Mouse (Mus musculus) liver, embryonic 11.5 days (tissue): ENCODE measurements around the gene Ampd3. TPM values are rescaled to one million over a fixed set of nuclear protein-coding genes. Genes with fewer than 3 reads are reported as not detected.

ENCODE experiments used
- ATAC-seq: fragments of 200-750 bp; cut with Nextera tagmentation; replicated peaks from 2 replicates; pipeline ENCODE4 v1.8.0; 2017; ENCODE audit warnings: moderate number of reproducible peaks, mild to moderate bottlenecking, moderate TSS enrichment, moderate library complexity; ENCODE audit not compliant: low FRiP score
- DNase-seq: peaks from one replicate; pipeline ENCODE4 v3.0.0-alpha.2; 2017; ENCODE audit warnings: low spot score
- H3K27ac ChIP-seq: fragments of 300-500 bp; sonication (generic); 2 replicates; pipeline ENCODE4 v1.5.1; 2014; ENCODE audit warnings: mild to moderate bottlenecking, low read depth, low read length, control low read depth
- H3K27me3 ChIP-seq: fragments of 300-500 bp; sonication (generic); replicated peaks from 2 replicates; pipeline ENCODE4 v1.6.1; 2014; ENCODE audit warnings: low read length, mixed read lengths; ENCODE audit not compliant: control insufficient read depth, insufficient read depth
- H3K36me3 ChIP-seq: fragments of 300-500 bp; sonication (generic); 2 replicates; pipeline ENCODE4 v1.6.1; 2014; ENCODE audit warnings: mild to moderate bottlenecking, low read length, moderate library complexity, mixed read lengths; ENCODE audit not compliant: control insufficient read depth, insufficient read depth
- H3K4me1 ChIP-seq: fragments of 300-500 bp; sonication (generic); replicated peaks from 2 replicates; pipeline ENCODE4 v1.6.1; 2014; ENCODE audit warnings: low read length, mixed read lengths; ENCODE audit not compliant: control insufficient read depth, insufficient read depth
- H3K4me2 ChIP-seq: fragments of 300-500 bp; sonication (generic); 2 replicates; pipeline ENCODE4 v1.6.1; 2014; ENCODE audit warnings: mild to moderate bottlenecking, control low read depth, moderate library complexity
- H3K4me3 ChIP-seq: fragments of 300-500 bp; sonication (generic); 2 replicates; pipeline ENCODE4 v1.5.1; 2014; ENCODE audit warnings: low read depth, low read length, control low read depth
- H3K9ac ChIP-seq: fragments of 300-500 bp; sonication (generic); 2 replicates; pipeline ENCODE4 v1.6.1; 2014; ENCODE audit warnings: low read depth, low read length, control low read depth
- H3K9me3 ChIP-seq: fragments of 300-500 bp; sonication (generic); 2 replicates; pipeline ENCODE4 v1.6.1; 2016; ENCODE audit warnings: low read length, inconsistent platforms, mixed read lengths; ENCODE audit not compliant: control insufficient read depth
- WGBS: fragments of 180-500 bp; shearing (Covaris S2); extraction: QIAGEN DNeasy Blood & Tissue Kit; methylation state at CpG from one replicate; pipeline ENCODE4 v1.1.7; 2014; 5-methylcytosine and 5-hydroxymethylcytosine counted together
- polyA plus RNA-seq: library from polyadenylated mRNA; unstranded; fragments of >200 nt; fragmentation: Nextera tagmentation; extraction: Ambion mirVana; gene quantifications from 2 replicates; pipeline ENCODE4 v1.2.1, GENCODE M21; 2014

Gene Ampd3
- polyA plus RNA-seq, 1 experiment from 2014 or later = 41.1 TPM

- H3K4me2 ChIP-seq = no peak overlapping the region
- no peak for ATAC-seq
- DNase-seq = no peak
- 65% methylated on average over 2 of the region's 2 CpGs for WGBS
- H3K27me3 ChIP-seq = no peaks in the 10 kb centered on the region
- H3K9me3 ChIP-seq = no peaks in the 10 kb centered on the region
- no peak overlapping the region for H3K9ac ChIP-seq
- H3K4me3 ChIP-seq = no peak overlapping the region
- no peak overlapping the region for H3K27ac ChIP-seq
- 0 out of 2 replicates have a peak, but pooled peaks cover 16% of the 10 kb centered on the region for H3K4me1 ChIP-seq
- H3K36me3 ChIP-seq = no peaks in the 10 kb centered on the region
Measured at GRCm38 (mm10) chr7:110847321-110847720, 79.3 kb downstream of the Ampd3 start.

DNA sequence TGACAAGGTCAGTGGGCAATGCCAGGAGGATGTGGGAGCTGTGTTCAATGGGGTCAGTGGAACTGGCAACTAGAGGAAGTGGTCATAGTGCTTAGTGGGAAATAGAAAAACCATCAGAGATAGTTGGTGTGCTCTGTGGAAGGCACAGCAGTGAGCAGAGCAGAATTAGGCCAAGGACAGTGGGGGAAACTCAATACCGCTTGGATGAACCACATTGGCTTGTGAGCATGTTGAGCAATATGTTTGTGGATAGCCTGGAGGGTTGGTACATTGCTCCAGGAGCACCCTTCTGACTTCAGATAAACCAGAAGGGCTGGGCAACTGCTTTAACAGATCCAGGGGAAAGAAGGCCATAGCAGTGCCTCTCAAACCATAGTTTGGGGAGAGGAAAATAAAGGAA is 80.4 kb downstream of the Ampd3 start:
- Histone ChIP-seq H3K9ac (no peak overlapping the region), H3K4me3 (no peak overlapping the region), H3K9me3 (no peaks in the 10 kb centered on the region), H3K27ac (no peak overlapping the region), H3K27me3 (no peaks in the 10 kb centered on the region), H3K4me2 (no peak overlapping the region), H3K36me3 (no peaks in the 10 kb centered on the region), H3K4me1 (0 out of 2 replicates have a peak, but pooled peaks cover 12% of the 10 kb centered on the region)
- DNase-seq (no peak), ATAC-seq (no peak)
- 81% methylated on average over 1 of the region's 1 CpGs for WGBS

DNA sequence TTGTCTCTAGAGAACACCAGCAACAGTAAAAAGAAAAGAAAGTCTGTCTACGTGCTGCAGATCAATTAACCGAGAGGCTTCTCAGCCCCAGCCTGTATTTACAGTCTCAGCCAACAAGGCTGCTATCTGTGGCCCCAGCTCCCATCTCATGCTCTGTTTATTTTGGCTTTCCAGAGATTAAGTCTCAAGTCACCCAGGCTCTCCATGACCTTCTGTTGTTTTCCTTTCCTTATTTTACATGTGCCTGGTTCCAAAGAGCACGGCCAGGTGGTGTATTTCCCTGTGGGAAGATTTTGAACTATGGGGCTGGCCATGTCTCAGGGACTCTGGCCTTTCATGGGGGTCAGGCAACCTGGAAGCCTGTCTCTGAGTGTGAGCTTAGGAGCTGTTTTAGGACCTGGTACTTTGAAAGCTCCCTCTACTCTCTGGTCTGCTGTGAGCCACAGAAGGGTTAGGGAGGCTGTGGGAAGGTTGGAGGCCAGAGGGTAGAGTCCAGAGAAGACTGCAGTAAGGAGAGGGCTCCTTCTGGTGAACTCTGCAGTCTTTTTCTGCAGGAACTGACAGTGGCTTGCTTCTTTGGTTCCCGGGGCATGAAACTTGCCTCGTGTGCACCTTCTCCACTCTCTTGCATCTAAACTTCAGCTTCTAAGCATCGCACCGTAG is 83.7 kb downstream of the Ampd3 start:
- Histone ChIP-seq H3K36me3 (no peaks in the 10 kb centered on the region), H3K4me1 (0 out of 2 replicates have a peak, but pooled peaks cover 12% of the 10 kb centered on the region), H3K4me2 (no peak overlapping the region), H3K9me3 (no peaks in the 10 kb centered on the region), H3K27ac (no peak overlapping the region; the same call in 1 of the 2 replicates), H3K27me3 (no peaks in the 10 kb centered on the region), H3K4me3 (no peak overlapping the region), H3K9ac (no peak overlapping the region)
- DNase-seq (no peak), ATAC-seq (no peak)
- WGBS = 70% methylated on average over 7 of the region's 7 CpGs

GRCm38 (mm10) chr7:110853611-110854010 is 85.6 kb downstream of the Ampd3 start:
- H3K27ac ChIP-seq = no peak overlapping the region
- H3K4me2 ChIP-seq = no peak overlapping the region
- no peak overlapping the region for H3K4me3 ChIP-seq
- H3K4me1 ChIP-seq = 0 out of 2 replicates have a peak, but pooled peaks cover 7% of the 10 kb centered on the region
- H3K9me3 ChIP-seq = no peaks in the 10 kb centered on the region
- no peak for ATAC-seq
- DNase-seq = no peak
- no peak overlapping the region for H3K9ac ChIP-seq
- H3K27me3 ChIP-seq = no peaks in the 10 kb centered on the region
- WGBS = 72% methylated on average over 10 of the region's 10 CpGs
- H3K36me3 ChIP-seq = no peaks in the 10 kb centered on the region

DNA sequence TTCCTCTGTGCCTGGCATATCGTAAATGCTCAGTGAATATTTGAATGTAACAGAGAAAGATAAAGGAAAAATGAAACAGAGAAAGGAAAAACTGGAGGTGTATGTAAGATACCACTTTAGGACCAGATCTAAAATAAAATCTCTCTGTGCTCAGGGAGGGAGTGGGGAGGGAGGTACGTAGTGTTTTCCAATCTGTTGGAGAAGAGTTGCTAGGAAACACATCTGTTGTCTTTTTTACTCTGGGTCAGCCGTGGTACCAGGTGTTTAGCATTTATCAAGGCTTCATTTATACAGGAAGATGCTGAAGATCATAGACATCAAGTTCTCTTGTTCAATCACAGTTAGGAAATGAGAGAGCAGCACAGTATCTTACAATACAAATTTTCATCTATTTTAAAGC is 86.5 kb downstream of the Ampd3 start:
- no peak for ATAC-seq
- H3K4me3 ChIP-seq = no peak overlapping the region
- no peak overlapping the region for H3K27ac ChIP-seq
- no peak overlapping the region for H3K4me2 ChIP-seq
- H3K9me3 ChIP-seq = no peaks in the 10 kb centered on the region
- WGBS = 73% methylated on average over 3 of the region's 3 CpGs
- H3K9ac ChIP-seq = no peak overlapping the region
- H3K36me3 ChIP-seq = no peaks in the 10 kb centered on the region
- H3K27me3 ChIP-seq = no peaks in the 10 kb centered on the region
- DNase-seq = no peak
- H3K4me1 ChIP-seq = peaks cover 9% of the 10 kb centered on the region; the same call in 1 of the 2 replicates

GRCm38 (mm10) chr7:110854927-110855546 is 87.0 kb downstream of the Ampd3 start:
- H3K27ac ChIP-seq = no peak overlapping the region
- H3K27me3 ChIP-seq = no peaks in the 10 kb centered on the region
- no peak overlapping the region for H3K4me2 ChIP-seq
- no peak overlapping the region for H3K9ac ChIP-seq
- WGBS = 78% methylated on average over 8 of the region's 8 CpGs
- H3K4me1 ChIP-seq = peaks cover 9% of the 10 kb centered on the region; the same call in 1 of the 2 replicates
- no peaks in the 10 kb centered on the region for H3K36me3 ChIP-seq
- ATAC-seq (no peak), DNase-seq (no peak)
- no peaks in the 10 kb centered on the region for H3K9me3 ChIP-seq
- no peak overlapping the region for H3K4me3 ChIP-seq

DNA sequence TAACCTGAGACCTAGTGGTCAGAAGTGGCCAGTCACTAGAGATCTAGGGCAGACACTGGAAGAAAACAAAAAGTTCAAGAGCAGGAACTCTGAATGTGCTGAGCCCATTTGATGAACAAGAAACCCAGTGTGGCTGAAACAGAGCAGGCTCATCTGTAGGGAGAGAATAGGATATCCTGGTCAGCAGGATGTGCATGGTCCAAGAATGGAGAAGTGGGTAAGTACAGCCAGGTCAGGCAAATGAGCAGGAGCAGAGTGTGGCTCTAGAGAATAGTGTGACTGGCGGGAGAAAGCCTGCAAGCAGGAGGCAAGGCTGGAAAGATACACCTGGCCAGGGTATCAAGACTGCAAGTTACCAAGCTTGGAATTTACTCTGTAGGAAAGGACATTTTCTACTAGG is 87.6 kb downstream of the Ampd3 start:
- Histone ChIP-seq H3K36me3 (no peaks in the 10 kb centered on the region), H3K4me3 (no peak overlapping the region), H3K4me1 (peaks cover 15% of the 10 kb centered on the region; the same call in 1 of the 2 replicates), H3K27ac (no peak overlapping the region), H3K9ac (no peak overlapping the region), H3K4me2 (no peak overlapping the region), H3K27me3 (no peaks in the 10 kb centered on the region), H3K9me3 (no peaks in the 10 kb centered on the region)
- DNase-seq (no peak), ATAC-seq (no peak)
- WGBS = 53% methylated on average over 1 of the region's 1 CpGs

DNA sequence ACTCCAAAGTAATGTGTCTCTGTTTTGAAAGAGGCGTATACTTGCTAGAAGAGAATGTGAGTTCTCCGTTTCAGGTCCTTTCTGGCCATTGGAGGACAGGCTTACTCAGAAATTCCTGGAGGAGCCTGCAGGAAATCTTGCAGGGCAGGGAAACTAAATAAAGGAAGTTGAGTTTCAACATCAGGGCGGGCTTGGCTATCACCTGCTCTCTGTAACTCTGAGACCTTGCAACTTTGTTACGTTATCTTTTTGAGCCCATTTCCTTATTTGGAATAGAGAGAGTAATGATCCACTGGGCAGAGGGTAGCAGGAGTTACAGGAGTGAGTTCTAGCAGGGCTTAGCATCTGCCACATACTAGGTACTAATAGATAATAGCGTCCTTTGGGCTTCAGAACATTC is 92.1 kb downstream of the Ampd3 start:
- no peak for DNase-seq
- 28% methylated on average over 5 of the region's 5 CpGs for WGBS
- no peak for ATAC-seq
- Histone ChIP-seq H3K27ac (no peak overlapping the region), H3K4me3 (no peak overlapping the region), H3K4me2 (no peak overlapping the region; the same call in 1 of the 2 replicates), H3K9me3 (no peaks in the 10 kb centered on the region), H3K27me3 (no peaks in the 10 kb centered on the region), H3K36me3 (no peaks in the 10 kb centered on the region), H3K4me1 (peaks cover 16% of the 10 kb centered on the region; the same call in 1 of the 2 replicates), H3K9ac (no peak overlapping the region)
